Mouse (Mus musculus): Measurements from ENCODE around the gene Ing5. TPM values are rescaled to one million over a fixed set of nuclear protein-coding genes. Genes with fewer than 3 reads are reported as not detected.
A peak's percentile ranks its signal among the peaks of the same experiment; 100 is the strongest.
"Not testable (repeated sequence)": the region's sequence is repeated elsewhere in the genome, so short reads cannot be mapped to it uniquely, and the experiment has no call there.

The Ing5 gene
- polyA plus RNA-seq, 1 experiment from 2014 or later, result 17.4 TPM

DNA sequence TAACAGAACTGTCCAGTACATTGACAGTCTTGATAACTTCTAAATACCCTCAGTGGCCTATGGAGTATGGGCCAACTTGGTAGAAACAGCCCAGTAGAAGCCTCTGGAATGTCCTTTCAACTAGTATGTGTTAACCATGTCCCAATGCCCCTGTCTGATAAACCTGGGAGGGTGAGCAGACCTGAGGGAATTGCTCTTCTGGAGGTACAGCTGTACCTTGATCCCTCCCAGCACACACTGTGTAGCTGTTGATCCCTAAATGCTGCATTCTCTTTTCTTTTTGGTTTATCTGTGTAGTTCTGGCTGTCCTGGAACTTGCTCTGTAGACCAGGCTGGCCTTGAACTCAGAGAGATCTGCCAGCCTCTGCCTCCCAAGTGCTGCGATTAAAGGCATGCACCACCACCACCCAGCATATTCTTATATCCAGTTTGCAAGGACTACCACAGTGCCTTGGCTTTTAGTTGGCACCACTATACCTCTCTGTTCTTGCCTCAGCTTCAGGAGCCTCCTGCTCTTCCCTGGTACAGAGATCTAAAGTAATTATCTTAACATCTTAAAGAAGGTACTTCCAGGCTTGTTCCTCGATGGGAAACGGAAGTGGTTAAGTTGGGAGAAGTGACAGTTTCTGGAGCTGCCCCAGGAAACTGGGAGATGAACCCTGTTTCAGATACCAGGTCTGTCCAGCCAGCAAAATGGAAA lies 20.2 kb downstream of the Ing5 start:
- H3K27ac ChIP-seq, result peak overlapping the region; percentile 90
- peak overlapping the region; percentile 60; the same call in 1 of the 2 replicates for H3K4me3 ChIP-seq
- WGBS, result 84% methylated on average over 3 of the region's 3 CpGs
- H3K4me1 ChIP-seq (replicated peaks), result peaks cover 16% of the 10 kb centered on the region
- H3K27me3 ChIP-seq (ENCODE audit: insufficient read depth, poor library complexity, severe bottlenecking), result no peaks in the 10 kb centered on the region
- no peaks in the 10 kb centered on the region for H3K9me3 ChIP-seq
- no peak for DNase-seq (ENCODE audit: low spot score)
- peaks cover 28% of the 10 kb centered on the region for H3K36me3 ChIP-seq

DNA sequence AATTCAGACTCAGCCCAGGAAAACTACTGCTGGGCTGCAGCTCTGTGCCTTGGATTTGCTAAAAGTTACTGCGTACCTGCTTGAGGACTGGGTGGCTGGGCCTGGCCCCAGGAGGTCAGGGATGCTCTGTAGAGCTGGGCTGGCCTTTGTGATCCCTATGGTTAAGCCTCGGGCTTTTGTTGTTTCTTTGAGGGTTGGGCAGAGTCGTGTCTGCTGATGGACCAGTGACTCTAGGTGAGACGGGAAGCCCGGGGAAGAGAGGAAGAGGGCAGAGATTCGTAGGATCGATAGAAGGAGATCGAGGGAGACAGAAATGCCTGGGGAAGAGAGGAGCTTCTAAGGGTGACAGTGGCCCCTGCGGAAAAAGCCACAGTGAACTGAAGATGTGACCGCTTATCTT lies 20.8 kb downstream of the Ing5 start, which contains the start of gene D2hgdh:
D2hgdh (plus strand) TSS at position 301 of the 400 bp plus-strand sequence.
- peaks cover 25% of the 10 kb centered on the region for H3K36me3 ChIP-seq
- no peaks in the 10 kb centered on the region for H3K27me3 ChIP-seq (ENCODE audit: insufficient read depth, poor library complexity, severe bottlenecking)
- H3K9me3 ChIP-seq, result no peaks in the 10 kb centered on the region
- H3K27ac ChIP-seq, result peak within 1 kb of the TSS; percentile 90
- H3K4me3 ChIP-seq, result peak within 1 kb of the TSS; percentile 60
- WGBS, result 4% methylated on average over 10 of the region's 10 CpGs
- DNase-seq (ENCODE audit: low spot score), result no peak
- peaks cover 16% of the 10 kb centered on the region for H3K4me1 ChIP-seq (replicated peaks)

DNA sequence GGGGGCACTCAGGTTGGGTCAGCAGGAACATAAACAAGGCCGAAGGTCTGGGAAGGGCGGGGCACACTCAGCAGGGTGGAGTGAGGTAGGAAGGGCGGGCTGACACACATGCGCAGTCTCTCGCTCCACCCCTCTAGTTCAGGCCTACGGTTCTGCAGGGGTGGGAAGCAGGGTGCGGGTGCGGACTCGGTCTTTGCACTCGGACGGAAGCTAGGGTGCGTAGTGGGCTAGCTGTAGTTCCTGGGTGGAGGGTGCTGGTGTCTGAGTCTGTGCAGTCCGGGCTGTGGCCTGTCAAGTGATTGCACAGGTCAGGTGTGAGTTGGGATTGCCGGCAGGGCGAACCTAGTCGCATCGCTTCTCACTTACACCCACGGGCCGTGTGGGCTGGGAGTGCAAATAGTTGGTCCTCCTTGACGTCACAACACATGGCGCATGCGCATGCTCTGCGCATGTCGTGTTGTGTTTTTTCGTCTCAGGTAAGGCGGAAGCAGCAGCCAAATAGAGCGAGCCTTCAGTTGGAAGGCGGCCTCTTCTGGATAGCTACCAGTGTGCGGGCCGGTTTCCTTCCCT lies 21.4 kb downstream of the Ing5 start:
- Histone ChIP-seq H3K4me3 (peak overlapping the region; percentile 60), H3K9me3 (no peaks in the 10 kb centered on the region), H3K4me1 (replicated peaks) (peaks cover 16% of the 10 kb centered on the region), H3K27me3 (ENCODE audit: insufficient read depth, poor library complexity, severe bottlenecking) (no peaks in the 10 kb centered on the region), H3K27ac (peak overlapping the region; percentile 90), H3K36me3 (peaks cover 22% of the 10 kb centered on the region)
- DNase-seq (ENCODE audit: low spot score), result peak; percentile 92
- under 1% methylated on average over 30 of the region's 30 CpGs for WGBS

DNA sequence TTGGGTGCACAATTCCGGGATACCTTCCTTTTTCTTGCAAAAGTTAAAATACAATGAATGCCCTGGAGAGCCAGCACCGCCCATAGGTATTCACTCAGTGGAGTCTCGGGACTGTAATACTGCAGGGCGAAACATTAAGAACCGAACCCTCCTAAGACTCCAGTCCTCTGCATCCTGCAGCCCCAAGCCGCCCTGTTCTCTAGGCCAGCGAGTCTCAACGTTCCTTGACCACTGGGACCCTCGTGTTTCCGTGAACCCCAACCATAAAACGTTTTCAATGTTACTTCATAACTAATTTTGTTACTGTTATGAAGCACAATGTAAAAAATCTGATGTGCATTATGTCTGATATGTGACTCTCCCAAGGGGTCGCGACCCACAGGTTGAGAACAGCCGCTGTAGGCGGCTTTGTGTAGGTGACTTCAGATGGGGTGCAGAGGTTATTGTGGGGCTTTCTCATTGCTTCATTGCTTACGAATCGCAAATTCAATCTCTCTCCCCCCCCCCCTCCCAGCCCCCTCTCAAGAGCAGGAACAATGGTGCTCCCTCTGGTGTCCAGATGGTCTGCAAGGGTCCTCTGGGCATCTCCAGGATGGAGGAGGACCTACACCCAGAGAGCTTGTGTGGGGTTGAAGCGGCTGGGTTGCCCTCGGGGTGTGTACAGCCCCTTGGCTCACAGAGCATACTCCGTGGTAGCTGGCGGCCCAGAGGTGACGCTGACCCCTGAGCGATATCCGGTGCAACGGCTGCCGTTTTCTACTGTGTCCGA lies 22.2 kb downstream of the Ing5 start:
- H3K36me3 ChIP-seq, result peaks cover 14% of the 10 kb centered on the region
- peak overlapping the region; percentile 90 for H3K27ac ChIP-seq
- peak overlapping the region; percentile 60 for H3K4me3 ChIP-seq
- peaks cover 16% of the 10 kb centered on the region for H3K4me1 ChIP-seq (replicated peaks)
- peak; percentile 34 for DNase-seq (ENCODE audit: low spot score)
- no peaks in the 10 kb centered on the region for H3K27me3 ChIP-seq (ENCODE audit: insufficient read depth, poor library complexity, severe bottlenecking)
- H3K9me3 ChIP-seq, result no peaks in the 10 kb centered on the region
- WGBS, result 48% methylated on average over 27 of the region's 27 CpGs

DNA sequence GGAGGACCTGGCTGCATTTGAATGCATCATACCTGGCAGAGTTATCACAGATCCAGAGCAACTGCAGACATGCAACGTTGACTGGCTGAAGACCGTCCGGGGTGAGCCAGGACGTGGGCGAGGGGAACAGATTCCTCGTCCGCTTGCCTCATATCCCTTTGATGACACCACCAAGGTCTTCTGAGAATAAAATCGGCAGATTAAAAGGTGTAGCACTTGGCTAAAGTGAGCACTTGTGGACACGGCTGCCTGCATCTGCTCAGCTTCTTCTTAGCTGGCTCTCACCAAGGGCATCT lies 22.7 kb downstream of the Ing5 start:
- Histone ChIP-seq H3K4me1 (replicated peaks) (peaks cover 16% of the 10 kb centered on the region), H3K27me3 (ENCODE audit: insufficient read depth, poor library complexity, severe bottlenecking) (no peaks in the 10 kb centered on the region), H3K9me3 (no peaks in the 10 kb centered on the region), H3K4me3 (peak overlapping the region; percentile 60; the same call in 1 of the 2 replicates), H3K27ac (peak overlapping the region; percentile 90; the same call in 1 of the 2 replicates), H3K36me3 (peaks cover 9% of the 10 kb centered on the region)
- WGBS, result 95% methylated on average over 9 of the region's 9 CpGs
- DNase-seq (ENCODE audit: low spot score), result no peak

DNA sequence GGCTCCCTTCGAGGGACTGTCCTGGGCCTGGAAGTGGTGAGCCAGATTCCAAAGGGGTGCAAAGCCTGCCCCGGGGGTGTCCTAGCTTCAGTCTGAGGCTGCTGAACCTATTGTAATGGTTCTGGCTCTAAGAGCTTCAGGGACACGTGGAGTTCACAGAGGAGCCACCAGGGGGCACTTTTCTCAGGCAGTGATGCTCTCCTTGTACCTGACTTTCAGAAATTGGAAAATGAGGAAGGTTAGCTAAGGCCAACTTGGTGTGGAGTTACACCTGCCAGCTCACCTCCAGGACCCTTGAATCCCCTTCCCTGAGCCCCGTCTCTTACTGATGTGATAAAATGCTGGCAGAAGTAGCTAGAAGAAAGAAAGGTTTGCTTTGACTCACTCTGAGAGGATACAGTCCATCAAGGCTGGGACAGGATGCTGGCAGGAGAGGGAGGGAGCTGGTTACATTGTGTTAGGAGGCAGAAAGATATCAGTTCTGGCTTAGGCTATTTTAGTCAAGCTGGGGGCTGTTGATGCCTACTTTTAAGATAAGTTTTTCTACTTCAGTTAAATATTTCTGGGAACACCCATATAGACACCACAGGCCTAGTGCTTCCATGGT lies 29.1 kb downstream of the Ing5 start:
- H3K4me3 ChIP-seq; H3K27me3 ChIP-seq (ENCODE audit: insufficient read depth, poor library complexity, severe bottlenecking); H3K4me1 ChIP-seq (replicated peaks); H3K27ac ChIP-seq; DNase-seq (ENCODE audit: low spot score); H3K9me3 ChIP-seq: not testable (repeated sequence)
- 57% methylated on average over 4 of the region's 4 CpGs for WGBS
- peaks cover 34% of the 10 kb centered on the region for H3K36me3 ChIP-seq

DNA sequence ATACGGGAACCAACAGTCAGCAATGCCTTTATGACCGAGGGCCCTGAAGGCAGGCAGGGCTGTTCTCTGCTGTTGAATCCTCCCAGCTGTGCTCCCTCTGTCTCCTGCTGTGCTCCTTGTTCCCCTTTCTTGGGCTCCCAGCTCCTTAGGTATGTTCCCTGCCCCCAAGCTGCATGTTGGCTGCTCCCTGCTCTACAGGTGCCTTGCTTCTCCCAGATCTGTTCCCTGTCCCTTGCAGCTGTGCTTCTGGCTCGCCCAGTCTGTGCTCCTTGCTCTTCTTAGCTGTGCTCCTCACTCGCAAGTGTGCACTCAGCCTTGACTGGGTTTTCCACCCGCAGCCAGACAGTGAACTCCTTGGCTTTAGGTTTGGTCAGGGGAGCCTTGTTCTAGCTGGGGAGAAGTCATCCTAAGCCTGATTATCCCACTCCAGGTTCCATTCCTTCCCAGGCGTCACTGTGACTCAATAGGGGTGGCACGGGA lies 30.9 kb downstream of the Ing5 start:
- Histone ChIP-seq H3K36me3 (peaks cover 37% of the 10 kb centered on the region), H3K4me3 (no peak overlapping the region), H3K4me1 (replicated peaks) (no peaks in the 10 kb centered on the region), H3K27ac (no peak overlapping the region), H3K27me3 (ENCODE audit: insufficient read depth, poor library complexity, severe bottlenecking) (no peaks in the 10 kb centered on the region), H3K9me3 (no peaks in the 10 kb centered on the region)
- DNase-seq (ENCODE audit: low spot score), result no peak
- 87% methylated on average over 7 of the region's 7 CpGs for WGBS

DNA sequence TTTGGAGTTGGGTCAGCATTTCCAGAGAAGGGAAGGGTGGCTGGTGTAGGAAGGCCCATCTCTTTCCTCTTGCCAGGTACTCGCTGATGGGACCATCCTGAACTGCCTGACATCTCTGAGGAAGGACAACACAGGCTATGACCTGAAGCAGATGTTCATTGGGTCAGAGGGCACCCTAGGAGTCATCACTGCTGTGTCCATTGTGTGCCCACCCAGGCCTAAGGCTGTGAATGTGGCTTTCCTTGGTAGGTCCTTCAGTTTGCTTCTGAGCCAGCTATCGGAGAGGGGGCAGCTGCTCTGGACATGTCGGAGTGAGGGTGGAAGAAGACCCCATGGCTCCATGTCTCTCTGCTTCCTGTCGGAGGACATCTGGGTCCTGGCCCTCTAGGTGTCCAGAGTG lies 31.4 kb downstream of the Ing5 start:
- H3K9me3 ChIP-seq, result no peaks in the 10 kb centered on the region
- 88% methylated on average over 4 of the region's 4 CpGs for WGBS
- H3K27me3 ChIP-seq (ENCODE audit: insufficient read depth, poor library complexity, severe bottlenecking), result no peaks in the 10 kb centered on the region
- H3K27ac ChIP-seq, result no peak overlapping the region
- peaks cover 35% of the 10 kb centered on the region for H3K36me3 ChIP-seq
- no peak overlapping the region for H3K4me3 ChIP-seq
- H3K4me1 ChIP-seq (replicated peaks), result no peaks in the 10 kb centered on the region
- DNase-seq (ENCODE audit: low spot score), result no peak

DNA sequence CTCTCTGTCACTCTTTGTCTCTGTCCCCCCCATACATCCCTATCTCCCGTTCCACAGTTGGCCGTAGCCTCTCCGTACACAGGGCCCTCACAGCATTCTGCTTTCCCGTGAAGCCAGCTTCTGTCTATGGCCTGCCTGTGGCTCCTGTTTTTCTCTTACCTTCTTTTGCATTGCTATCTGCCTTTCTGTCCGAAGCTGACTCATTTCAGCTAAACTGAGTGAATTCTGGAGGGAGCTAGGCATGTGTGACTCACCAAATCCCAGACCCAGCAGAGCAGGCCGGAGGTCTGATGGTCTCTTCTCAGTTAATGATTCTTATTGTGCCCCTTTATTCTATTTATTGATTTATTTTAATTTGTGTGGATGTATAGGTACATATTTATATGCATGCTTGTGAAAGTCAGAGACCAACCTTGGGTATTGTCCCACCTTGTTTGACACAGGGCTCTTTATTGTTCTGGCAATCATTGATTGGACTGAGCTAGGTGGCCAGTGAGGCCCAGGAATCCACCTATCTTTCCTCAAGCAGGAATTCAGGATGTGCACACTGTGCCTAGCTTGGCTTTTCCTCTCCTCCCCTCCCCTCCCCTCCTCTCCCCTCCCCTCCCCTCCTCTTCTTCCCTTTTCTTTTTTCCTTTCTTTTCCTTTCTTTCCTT lies 32.2 kb downstream of the Ing5 start:
- WGBS, result 91% methylated on average over 6 of the region's 6 CpGs
- Histone ChIP-seq H3K27me3 (ENCODE audit: insufficient read depth, poor library complexity, severe bottlenecking) (no peaks in the 10 kb centered on the region), H3K4me1 (replicated peaks) (no peaks in the 10 kb centered on the region), H3K4me3 (no peak overlapping the region), H3K9me3 (no peaks in the 10 kb centered on the region), H3K36me3 (peaks cover 35% of the 10 kb centered on the region), H3K27ac (no peak overlapping the region)
- no peak for DNase-seq (ENCODE audit: low spot score)

DNA sequence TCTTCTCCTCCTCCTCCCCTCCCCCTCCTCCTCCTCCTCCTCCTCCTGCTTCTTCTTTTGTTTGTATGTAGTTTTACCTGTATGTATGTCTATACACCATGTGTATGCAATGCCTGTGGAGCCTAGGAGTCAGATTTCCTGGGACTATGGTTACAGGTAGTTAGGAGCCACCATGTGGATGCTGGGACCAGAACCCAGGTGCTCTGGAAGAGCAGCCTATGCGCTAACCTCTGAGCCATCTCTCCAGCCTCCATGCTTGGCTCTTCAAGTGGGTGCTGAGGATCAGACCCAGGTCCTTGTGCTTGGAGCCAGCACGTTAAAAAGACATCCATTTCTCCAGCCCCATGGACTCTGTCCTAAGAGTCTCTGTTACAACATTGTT lies 32.8 kb downstream of the Ing5 start:
- no peaks in the 10 kb centered on the region for H3K9me3 ChIP-seq
- no peaks in the 10 kb centered on the region for H3K4me1 ChIP-seq (replicated peaks)
- H3K4me3 ChIP-seq, result no peak overlapping the region
- WGBS, result 90% methylated on average over 2 of the region's 2 CpGs
- no peaks in the 10 kb centered on the region for H3K27me3 ChIP-seq (ENCODE audit: insufficient read depth, poor library complexity, severe bottlenecking)
- H3K36me3 ChIP-seq, result peaks cover 35% of the 10 kb centered on the region
- no peak for DNase-seq (ENCODE audit: low spot score)
- no peak overlapping the region for H3K27ac ChIP-seq

DNA sequence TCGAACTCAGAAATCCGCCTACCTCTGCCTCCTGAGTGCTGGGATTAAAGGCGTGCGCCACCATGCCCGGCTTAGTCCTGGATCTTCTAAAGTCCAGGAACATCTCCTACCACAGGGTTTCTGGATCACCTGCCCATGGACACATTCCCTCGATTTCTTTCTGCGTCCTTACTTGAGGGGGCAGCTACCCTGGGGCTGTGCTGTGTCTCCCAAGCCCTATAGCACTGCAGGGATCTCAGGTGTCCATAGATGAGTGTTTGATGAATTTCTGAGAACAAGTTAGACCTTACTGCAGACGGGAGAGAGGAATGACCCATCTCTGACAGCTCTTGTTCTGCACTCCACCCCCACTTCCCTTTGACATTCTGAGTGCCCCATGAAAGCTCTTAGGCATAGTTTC lies 33.6 kb downstream of the Ing5 start:
- Histone ChIP-seq H3K36me3 (peaks cover 35% of the 10 kb centered on the region), H3K9me3 (no peaks in the 10 kb centered on the region), H3K27ac (no peak overlapping the region), H3K27me3 (ENCODE audit: insufficient read depth, poor library complexity, severe bottlenecking) (no peaks in the 10 kb centered on the region), H3K4me3 (no peak overlapping the region), H3K4me1 (replicated peaks) (no peaks in the 10 kb centered on the region)
- no peak for DNase-seq (ENCODE audit: low spot score)
- WGBS, result 94% methylated on average over 8 of the region's 8 CpGs

DNA sequence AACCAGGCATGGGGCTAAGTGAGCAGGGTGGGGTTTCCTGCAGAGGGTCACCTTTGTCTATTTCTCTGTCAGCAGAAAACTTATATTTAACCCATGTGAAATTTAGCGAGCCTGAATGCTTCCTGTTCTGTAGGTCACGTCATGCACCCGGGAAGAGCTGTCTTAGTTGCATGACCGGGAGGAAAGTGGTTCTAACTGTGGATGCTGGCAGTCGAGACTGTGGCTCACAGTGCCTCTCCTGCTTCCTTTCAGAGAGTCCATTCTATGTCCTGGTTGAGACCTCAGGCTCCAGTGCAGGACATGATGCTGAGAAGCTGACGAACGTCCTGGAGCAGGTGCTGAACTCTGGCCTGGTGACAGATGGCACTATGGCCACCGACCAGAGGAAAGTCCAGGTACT lies 34.8 kb downstream of the Ing5 start:
- not testable (repeated sequence) for H3K27me3 ChIP-seq (ENCODE audit: insufficient read depth, poor library complexity, severe bottlenecking); H3K27ac ChIP-seq; H3K4me3 ChIP-seq; H3K9me3 ChIP-seq; H3K4me1 ChIP-seq (replicated peaks); DNase-seq (ENCODE audit: low spot score)
- H3K36me3 ChIP-seq, result peaks cover 35% of the 10 kb centered on the region
- 89% methylated on average over 8 of the region's 8 CpGs for WGBS
